Mouse (Mus musculus) liver, postnatal 0 days (tissue): ENCODE measurements around the gene Slc39a5. TPM values are rescaled to one million over a fixed set of nuclear protein-coding genes. Genes with fewer than 3 reads are reported as not detected.

ENCODE experiments used
- ATAC-seq: fragments of 200-750 bp; cut with Nextera tagmentation; 2 replicates; pipeline ENCODE4 v1.8.0; 2017; ENCODE audit warnings: mild to moderate bottlenecking, moderate library complexity
- DNase-seq: peaks from one replicate; pipeline ENCODE4 v3.0.0-alpha.2; 2016
- H3K27ac ChIP-seq: fragments of 300-500 bp; sonication (generic); 2 replicates; pipeline ENCODE4 v1.5.1; 2014; ENCODE audit warnings: antibody characterized with exemption, moderate library complexity, mild to moderate bottlenecking, low read depth
- H3K27me3 ChIP-seq: fragments of 300-500 bp; sonication (generic); 2 replicates; pipeline ENCODE4 v1.6.1; 2014; ENCODE audit warnings: low read length, control low read depth, mixed read lengths; ENCODE audit not compliant: insufficient read depth
- H3K36me3 ChIP-seq: fragments of 300-500 bp; sonication (generic); replicated peaks from 2 replicates; pipeline ENCODE4 v1.6.1; 2014; ENCODE audit warnings: mild to moderate bottlenecking, control low read depth, low read length, moderate library complexity, mixed read lengths; ENCODE audit not compliant: insufficient read depth
- H3K4me1 ChIP-seq: fragments of 300-500 bp; sonication (generic); 2 replicates; pipeline ENCODE4 v1.6.1; 2014; ENCODE audit warnings: antibody characterized with exemption, mild to moderate bottlenecking, control low read depth; ENCODE audit not compliant: insufficient read depth
- H3K4me2 ChIP-seq: fragments of 300-500 bp; sonication (generic); 2 replicates; pipeline ENCODE4 v1.6.1; 2014; ENCODE audit warnings: low read depth, mild to moderate bottlenecking, low read length, moderate library complexity, mixed read lengths
- H3K4me3 ChIP-seq: fragments of 300-500 bp; sonication (generic); 2 replicates; pipeline ENCODE4 v1.5.1; 2014; ENCODE audit warnings: low read depth, low read length
- H3K9ac ChIP-seq: fragments of 300-500 bp; sonication (generic); replicated peaks from 2 replicates; pipeline ENCODE4 v1.6.1; 2014; ENCODE audit warnings: mild to moderate bottlenecking, moderate library complexity
- H3K9me3 ChIP-seq: fragments of 300-500 bp; sonication (generic); 2 replicates; pipeline ENCODE4 v1.6.1; 2016; ENCODE audit warnings: mild to moderate bottlenecking, control low read depth, low read length, mixed read lengths
- CTCF ChIP-seq: sonication (generic); IDR thresholded peaks from 2 replicates; pipeline ENCODE4 v1.5.1; 2016; ENCODE audit warnings: antibody characterized with exemption, low read depth
- EP300 ChIP-seq: IDR thresholded peaks from 2 replicates; pipeline ENCODE4 v1.6.1; 2016; ENCODE audit warnings: antibody characterized with exemption, low read depth, mild to moderate bottlenecking
- WGBS: fragments of 180-500 bp; shearing (Covaris S2); extraction: QIAGEN DNeasy Blood & Tissue Kit; methylation state at CpG from one replicate; pipeline ENCODE4 v1.1.7; 2014; ENCODE audit not compliant: insufficient replicate concordance; 5-methylcytosine and 5-hydroxymethylcytosine counted together
- polyA plus RNA-seq: library from polyadenylated mRNA; unstranded; fragments of >200 nt; fragmentation: Nextera tagmentation; extraction: Ambion mirVana; gene quantifications from 2 replicates; pipeline ENCODE4 v1.2.1, GENCODE M21; 2015

Gene Slc39a5
- polyA plus RNA-seq, 1 experiment from 2014 or later, result 64.1 TPM

DNA sequence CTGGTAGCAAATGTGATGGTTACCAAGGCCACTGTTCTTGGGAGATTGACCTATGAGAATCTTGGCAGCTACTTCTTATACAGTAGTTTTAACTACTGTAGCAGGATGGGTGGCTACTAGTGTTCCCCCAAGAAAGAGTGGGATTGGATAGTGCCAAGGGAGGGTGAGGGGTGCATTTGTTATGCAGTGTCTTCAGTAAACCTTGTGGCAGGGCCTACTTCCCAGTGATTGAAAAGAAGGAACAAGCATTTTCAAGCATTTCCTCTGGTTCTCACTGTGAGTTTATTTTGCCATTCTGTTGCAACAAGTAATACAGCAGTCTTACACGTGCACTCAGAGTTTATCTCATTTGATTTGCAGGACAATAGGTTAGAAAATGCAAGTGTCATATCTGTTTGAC is 11.5 kb upstream of the Slc39a5 start:
- Histone ChIP-seq H3K27me3 (no peaks in the 10 kb centered on the region), H3K4me1 (peaks cover 30% of the 10 kb centered on the region), H3K27ac (peak overlapping the region; percentile 86; the same call in 1 of the 2 replicates), H3K9me3 (no peaks in the 10 kb centered on the region), H3K9ac (peak overlapping the region; percentile 82; the same call in 1 of the 2 replicates), H3K4me3 (peak overlapping the region; percentile 78), H3K4me2 (peak overlapping the region; percentile 94), H3K36me3 (peaks cover 22% of the 10 kb centered on the region)
- WGBS, result 18% methylated on average over 1 of the region's 1 CpGs
- no peak for ATAC-seq
- no peak for TF ChIP-seq EP300
- no peak for TF ChIP-seq CTCF
- no peak for DNase-seq

DNA sequence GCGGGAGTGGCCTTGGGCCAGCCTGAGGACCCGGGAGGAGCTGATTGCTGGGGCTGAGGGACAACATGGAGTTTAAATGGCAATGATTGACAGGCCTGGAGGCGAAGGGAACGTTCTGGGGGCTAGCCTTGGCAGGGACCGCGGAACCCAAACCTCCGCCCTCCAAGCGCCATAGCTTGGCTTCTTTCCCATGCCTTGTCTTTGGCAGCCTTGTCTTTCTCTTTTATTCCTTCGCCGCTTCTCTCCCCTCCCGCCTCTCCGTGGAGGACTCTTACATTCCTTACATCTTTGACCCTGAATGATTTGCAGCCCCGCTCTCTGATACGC is 11.0 kb upstream of the Slc39a5 start:
- H3K36me3 ChIP-seq, result peaks cover 21% of the 10 kb centered on the region
- no peaks in the 10 kb centered on the region for H3K27me3 ChIP-seq
- DNase-seq (no peak), ATAC-seq (no peak)
- H3K4me3 ChIP-seq, result peak overlapping the region; percentile 78
- H3K27ac ChIP-seq, result peak overlapping the region; percentile 86; the same call in 1 of the 2 replicates
- H3K4me1 ChIP-seq, result peaks cover 30% of the 10 kb centered on the region
- peak overlapping the region; percentile 82 for H3K9ac ChIP-seq
- no peak for TF ChIP-seq CTCF
- TF ChIP-seq EP300, result no peak
- H3K9me3 ChIP-seq, result no peaks in the 10 kb centered on the region
- 3% methylated on average over 14 of the region's 14 CpGs for WGBS
- H3K4me2 ChIP-seq, result peak overlapping the region; percentile 94

DNA sequence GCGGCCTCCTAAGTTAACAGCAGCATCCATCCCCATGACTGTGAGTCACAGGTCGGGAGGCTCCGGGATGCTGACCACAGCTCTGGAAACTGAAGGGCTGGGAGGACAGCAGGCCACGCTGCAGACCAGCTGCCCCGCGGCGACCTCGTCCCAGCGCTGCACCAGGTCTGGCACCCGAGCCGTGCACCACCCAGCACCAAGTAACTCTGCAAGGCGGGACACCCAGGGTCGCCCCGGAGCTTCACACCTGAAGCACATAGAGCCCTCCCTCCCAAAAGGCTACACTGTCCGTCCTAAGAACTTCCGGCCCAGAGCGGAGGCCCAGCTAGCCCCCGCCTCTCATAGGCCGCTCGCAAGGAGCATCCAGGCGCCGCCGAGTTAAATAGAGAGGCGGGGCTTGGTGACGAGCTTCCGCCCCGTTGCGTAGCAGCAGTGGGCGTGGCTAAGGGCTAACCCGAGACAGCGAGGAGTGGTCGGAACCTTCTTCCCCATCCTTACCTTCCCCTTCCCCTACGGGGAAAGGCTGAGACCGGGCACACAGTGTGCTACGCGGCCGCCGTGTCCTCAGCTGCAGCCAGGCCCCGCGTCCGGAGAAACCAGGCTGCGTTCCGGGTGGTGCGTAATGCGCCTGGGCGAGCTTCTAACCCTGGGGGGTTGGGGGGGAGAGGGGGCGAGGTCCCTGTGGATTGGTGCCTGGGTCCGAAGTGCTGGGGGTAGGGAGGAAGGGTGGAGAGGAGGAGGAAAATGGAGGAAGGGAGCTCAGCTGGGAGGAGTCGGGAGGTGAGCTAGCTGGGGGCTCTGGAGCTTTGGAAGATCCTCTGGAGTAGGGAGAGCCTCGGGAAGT is 10.4 kb upstream of the Slc39a5 start, which contains the start of the genes Nabp2 and Rnf41:
Gene Nabp2, minus strand, starts transcription at position 282 of the 844 bp plus-strand sequence.
Gene Rnf41, plus strand, starts transcription at position 447 of the 844 bp plus-strand sequence.
- peak within 1 kb of the TSS; percentile 82 for H3K9ac ChIP-seq
- WGBS, result 1% methylated on average over 50 of the region's 50 CpGs
- H3K27me3 ChIP-seq, result no peaks in the 10 kb centered on the region
- TF ChIP-seq CTCF (0 out of 2 replicates have a peak, but pooled peaks have one; percentile 0), EP300 (peak; percentile 20; the same call in 1 of the 2 replicates)
- peak; percentile 97 for DNase-seq
- peaks cover 15% of the 10 kb centered on the region for H3K36me3 ChIP-seq
- H3K4me1 ChIP-seq, result peaks cover 30% of the 10 kb centered on the region
- peak; percentile 78 for ATAC-seq
- H3K4me3 ChIP-seq, result peak within 1 kb of the TSS; percentile 78
- peak within 1 kb of the TSS; percentile 94 for H3K4me2 ChIP-seq
- peak within 1 kb of the TSS; percentile 86 for H3K27ac ChIP-seq
- H3K9me3 ChIP-seq, result no peaks in the 10 kb centered on the region

DNA sequence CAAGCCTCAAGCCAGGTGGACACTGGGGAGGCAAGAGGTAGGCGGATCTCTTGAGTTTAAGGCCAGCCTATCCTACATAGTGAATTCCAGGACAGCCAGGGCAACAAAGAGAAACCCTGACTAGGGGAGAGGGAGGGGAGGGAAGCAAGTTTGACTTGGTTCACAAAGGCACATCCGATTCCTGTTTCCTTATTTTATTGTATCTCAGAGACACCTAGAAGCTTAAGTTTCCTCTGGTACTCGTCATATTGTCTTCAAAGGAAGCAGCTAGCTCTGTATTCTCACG is 9.5 kb upstream of the Slc39a5 start:
- H3K4me1 ChIP-seq, result peaks cover 30% of the 10 kb centered on the region
- no peaks in the 10 kb centered on the region for H3K27me3 ChIP-seq
- H3K36me3 ChIP-seq, result peaks cover 16% of the 10 kb centered on the region
- H3K4me3 ChIP-seq, result peak overlapping the region; percentile 78
- DNase-seq (no peak), ATAC-seq (no peak)
- H3K9me3 ChIP-seq, result no peaks in the 10 kb centered on the region
- WGBS, result 19% methylated on average over 4 of the region's 4 CpGs
- H3K9ac ChIP-seq, result peak overlapping the region; percentile 82
- TF ChIP-seq EP300, result no peak
- no peak for TF ChIP-seq CTCF
- peak overlapping the region; percentile 94 for H3K4me2 ChIP-seq
- H3K27ac ChIP-seq, result peak overlapping the region; percentile 86

DNA sequence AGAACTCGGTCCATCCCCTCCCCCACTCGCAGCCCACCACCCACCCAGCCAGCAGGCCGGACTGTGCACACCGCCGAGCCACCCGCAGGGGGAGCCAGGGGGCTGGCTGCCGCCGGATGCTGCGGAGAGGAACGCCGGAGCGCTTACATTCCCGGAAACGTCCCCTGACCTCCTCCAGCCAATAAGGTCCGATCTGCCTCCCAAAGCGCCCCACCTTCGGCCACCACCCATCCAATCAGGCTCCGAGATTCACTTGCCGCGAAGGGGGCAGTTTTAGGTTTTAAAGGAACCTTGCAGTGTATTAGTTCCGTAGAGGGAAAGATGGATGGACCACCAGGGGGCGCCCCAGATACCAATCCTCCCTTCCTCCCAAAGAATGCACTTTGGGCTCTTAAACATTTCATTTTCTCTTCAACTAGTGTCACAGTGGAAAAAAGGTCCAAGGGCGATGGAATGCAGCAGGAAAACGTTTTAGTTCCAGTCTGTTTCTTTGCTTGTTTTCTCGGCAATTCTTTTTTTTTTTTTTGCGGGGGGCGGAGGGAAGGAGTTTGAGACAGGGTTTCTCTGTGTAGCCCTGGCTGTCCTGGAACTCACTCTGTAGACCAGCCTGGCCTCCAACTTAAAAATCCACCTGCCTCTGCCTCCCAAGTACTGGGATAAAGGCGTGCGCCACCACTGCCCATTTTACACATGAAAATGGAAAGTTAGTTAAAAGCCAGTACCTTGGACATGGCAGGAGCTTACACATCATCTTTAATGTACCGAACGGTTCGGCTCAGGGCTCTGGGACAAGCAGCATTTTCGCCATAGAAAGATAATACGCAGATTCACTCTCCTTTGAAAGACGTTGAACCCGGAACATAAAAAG is 8.9 kb upstream of the Slc39a5 start:
- peak overlapping the region; percentile 78 for H3K4me3 ChIP-seq
- WGBS, result 4% methylated on average over 36 of the region's 36 CpGs
- H3K9me3 ChIP-seq, result no peaks in the 10 kb centered on the region
- peak overlapping the region; percentile 86 for H3K27ac ChIP-seq
- H3K4me2 ChIP-seq, result peak overlapping the region; percentile 94
- peaks cover 15% of the 10 kb centered on the region for H3K36me3 ChIP-seq
- H3K9ac ChIP-seq, result peak overlapping the region; percentile 82
- peak; percentile 56; the same call in 1 of the 2 replicates for TF ChIP-seq EP300
- peak; percentile 82 for TF ChIP-seq CTCF
- H3K4me1 ChIP-seq, result peaks cover 30% of the 10 kb centered on the region
- no peaks in the 10 kb centered on the region for H3K27me3 ChIP-seq
- ATAC-seq (peak; percentile 88), DNase-seq (peak; percentile 96)
